Mouse (Mus musculus) ES-E14 (cell line): ENCODE results near the gene Acadm. TPM values are rescaled to one million over a fixed set of nuclear protein-coding genes. Genes with fewer than 3 reads are reported as not detected.

Source experiments
- DNase-seq: peaks from one replicate; pipeline ENCODE4 v3.0.0-alpha.2; 2013; ENCODE audit warnings: low read depth, low spot score
- H3K27ac ChIP-seq: 2 replicates; pipeline ENCODE4 v1.5.1; 2012; ENCODE audit warnings: low read depth, mild to moderate bottlenecking, low read length, moderate library complexity, mixed read lengths; ENCODE audit not compliant: poor library complexity, insufficient read depth, severe bottlenecking
- H3K36me3 ChIP-seq: 2 replicates; pipeline ENCODE4 v1.6.1; 2012; ENCODE audit warnings: mild to moderate bottlenecking, low read length, moderate library complexity, mixed read lengths; ENCODE audit not compliant: control insufficient read depth, poor library complexity, insufficient read depth, severe bottlenecking
- H3K4me1 ChIP-seq, 2 experiments: fragments of 150-350 bp in 1 of 2; sonication (generic) in 1 of 2; 2 replicates each; pipeline ENCODE4 v1.6.1; 2012; ENCODE audit warnings: low read length in 2 of 2, mild to moderate bottlenecking in 1 of 2, mixed read lengths in 1 of 2; ENCODE audit not compliant: control insufficient read depth in 2 of 2, insufficient read depth in 2 of 2, poor library complexity in 1 of 2
- H3K4me3 ChIP-seq, 2 experiments: fragments of 150-350 bp in 1 of 2; sonication (generic) in 1 of 2; 2 replicates each; pipeline ENCODE4 v1.5.1; 2012; ENCODE audit warnings: low read length in 2 of 2, low read depth in 1 of 2, mild to moderate bottlenecking in 1 of 2, mixed read lengths in 1 of 2; ENCODE audit not compliant: insufficient read depth in 1 of 2, poor library complexity in 1 of 2, severe bottlenecking in 1 of 2
- H3K9ac ChIP-seq: 2 replicates; pipeline ENCODE4 v1.6.1; 2012; ENCODE audit warnings: low read depth, mild to moderate bottlenecking, low read length, mixed read lengths; ENCODE audit not compliant: poor library complexity, insufficient read depth, severe bottlenecking
- H3K9me3 ChIP-seq: fragments of 150-350 bp; sonication (generic); 2 replicates; pipeline ENCODE4 v1.6.1; 2012; ENCODE audit warnings: low read depth, mild to moderate bottlenecking, low read length; ENCODE audit not compliant: control insufficient read depth, insufficient read depth
- CHD2 ChIP-seq: IDR thresholded peaks from 2 replicates; pipeline ENCODE4 v1.6.1; 2014; ENCODE audit warnings: mild to moderate bottlenecking, low read depth, low read length, inconsistent platforms
- HCFC1 ChIP-seq: IDR thresholded peaks from 2 replicates; pipeline ENCODE4 v1.6.1; 2012; ENCODE audit warnings: low read length, inconsistent platforms, borderline replicate concordance; ENCODE audit not compliant: insufficient read depth
- MAFK ChIP-seq: IDR thresholded peaks from 2 replicates; pipeline ENCODE4 v1.6.1; 2014; ENCODE audit warnings: mild to moderate bottlenecking, low read depth, low read length, inconsistent platforms; ENCODE audit not compliant: insufficient read depth
- ZC3H11A ChIP-seq: IDR thresholded peaks from 2 replicates; pipeline ENCODE4 v1.6.1; 2012; ENCODE audit warnings: low read depth, mild to moderate bottlenecking, inconsistent platforms, low read length, borderline replicate concordance
- ZNF384 ChIP-seq: IDR thresholded peaks from 2 replicates; pipeline ENCODE4 v1.6.1; 2012; ENCODE audit warnings: low read depth, low read length, inconsistent platforms
- in situ Hi-C, 2 experiments: fragments of 600-800 bp; cut with MboI; formaldehyde crosslinking; loops; one replicate each; pipeline ENCODE4 v1.15.1; 2025; ENCODE audit warnings: low sequenced_read_pairs in 2 of 2, inconsistent platforms in 1 of 2; ENCODE audit not compliant: unreplicated experiment in 2 of 2
- total RNA-seq: library from RNA; depleted of rRNA; stranded (reverse); fragments of 300-350 nt; gene quantifications from 2 replicates; pipeline ENCODE4 v1.2.3, GENCODE M21; 2012

Acadm gene
- total RNA-seq, 1 experiment = 101 TPM

GRCm38 (mm10) chr3:153940021-153940420 lies 4.4 kb downstream of the Acadm start:
- H3K27ac ChIP-seq = no peak overlapping the region
- H3K4me1 ChIP-seq = peaks cover 10% of the 10 kb centered on the region in 2 experiments
- no peak overlapping the region for H3K9ac ChIP-seq
- no peak overlapping the region for H3K4me3 ChIP-seq
- no peak for DNase-seq
- in situ Hi-C loops = no loop called here
- H3K36me3 ChIP-seq = peaks cover 22% of the 10 kb centered on the region
- H3K9me3 ChIP-seq = no peaks in the 10 kb centered on the region
- TF ChIP-seq HCFC1 (no peak), MAFK (no peak), ZC3H11A (no peak), ZNF384 (no peak), CHD2 (no peak)

GRCm38 (mm10) chr3:153937116-153937810 lies 7.2 kb downstream of the Acadm start:
- in situ Hi-C loops = no loop called here
- Histone ChIP-seq H3K4me3 (no peak overlapping the region), H3K4me1 (peaks cover 8 to 10% of the 10 kb centered on the region in 2 experiments), H3K36me3 (peaks cover 36% of the 10 kb centered on the region), H3K27ac (peak overlapping the region; percentile 27; the same call in 1 of the 2 replicates), H3K9ac (no peak overlapping the region), H3K9me3 (no peaks in the 10 kb centered on the region)
- TF ChIP-seq ZNF384 (no peak), ZC3H11A (no peak), HCFC1 (no peak), MAFK (no peak), CHD2 (no peak)
- DNase-seq = no peak

DNA sequence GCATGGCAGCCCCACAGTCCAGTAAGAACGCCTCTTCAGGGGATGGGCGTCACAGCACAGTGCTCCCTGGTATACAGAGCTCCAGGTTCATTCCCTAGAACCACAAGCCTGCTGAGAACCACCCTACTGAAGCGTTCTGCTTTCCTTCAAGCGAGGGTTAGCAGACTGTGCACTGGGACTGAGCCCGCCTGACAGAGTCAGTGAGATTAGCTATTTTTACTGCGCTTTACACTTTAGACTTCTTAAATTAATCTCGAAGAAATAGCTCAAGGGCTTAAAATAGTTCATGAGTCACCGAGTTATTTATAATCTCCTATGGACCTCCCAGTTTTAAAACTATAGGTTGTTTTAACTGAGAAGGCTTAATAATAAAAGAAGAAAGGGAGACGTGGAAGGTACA lies 8.6 kb downstream of the Acadm start:
- Histone ChIP-seq H3K36me3 (peaks cover 43% of the 10 kb centered on the region), H3K9me3 (no peaks in the 10 kb centered on the region), H3K4me3 (no peak overlapping the region), H3K9ac (no peak overlapping the region), H3K27ac (no peak overlapping the region), H3K4me1 (peaks cover 8% of the 10 kb centered on the region in 2 experiments)
- DNase-seq = no peak
- in situ Hi-C loops = no loop called here
- TF ChIP-seq HCFC1 (no peak), CHD2 (no peak), ZNF384 (no peak), ZC3H11A (no peak), MAFK (no peak)

GRCm38 (mm10) chr3:153932461-153932860 lies 12.0 kb downstream of the Acadm start:
- H3K9ac ChIP-seq = no peak overlapping the region
- in situ Hi-C loops = no loop called here
- no peak for DNase-seq
- peaks cover 46% of the 10 kb centered on the region for H3K36me3 ChIP-seq
- H3K4me1 ChIP-seq = peaks cover 4 to 5% of the 10 kb centered on the region in 2 experiments; a peak in 2 of 4 replicates
- no peak overlapping the region for H3K27ac ChIP-seq
- no peak overlapping the region for H3K4me3 ChIP-seq
- no peak for TF ChIP-seq MAFK
- no peak for TF ChIP-seq CHD2
- no peaks in the 10 kb centered on the region for H3K9me3 ChIP-seq

DNA sequence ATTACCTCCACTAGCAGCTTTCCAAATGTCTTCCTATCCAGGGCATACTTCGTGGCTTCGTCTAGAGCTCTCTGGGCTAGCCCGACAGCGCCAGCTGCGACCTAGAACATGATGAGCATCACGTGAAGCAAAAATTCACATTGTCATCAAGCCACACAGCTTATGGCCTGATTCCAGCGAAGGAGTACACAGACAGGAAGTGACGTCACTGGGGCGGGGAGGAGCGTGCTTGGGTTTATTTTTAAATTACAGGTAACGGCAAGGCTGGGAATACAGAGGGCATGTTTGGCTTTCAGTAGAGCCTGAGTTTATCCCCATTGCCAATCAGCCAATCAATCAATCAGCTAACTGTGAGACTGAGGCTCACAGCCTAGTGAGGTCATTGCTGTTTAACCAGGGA lies 14.9 kb downstream of the Acadm start:
- DNase-seq = no peak
- no peak overlapping the region for H3K4me3 ChIP-seq
- H3K27ac ChIP-seq = no peak overlapping the region
- in situ Hi-C loops = no loop called here
- H3K9ac ChIP-seq = no peak overlapping the region
- H3K36me3 ChIP-seq = peaks cover 39% of the 10 kb centered on the region
- no peak for TF ChIP-seq CHD2
- no peak for TF ChIP-seq ZNF384
- no peak for TF ChIP-seq ZC3H11A
- TF ChIP-seq HCFC1 = no peak
- TF ChIP-seq MAFK = no peak
- no peaks in the 10 kb centered on the region for H3K9me3 ChIP-seq
- H3K4me1 ChIP-seq = no peaks in the 10 kb centered on the region
